Mouse (Mus musculus): Measurements from ENCODE around the gene Tssk2. TPM values are rescaled to one million over a fixed set of nuclear protein-coding genes. Genes with fewer than 3 reads are reported as not detected.

Gene Tssk2
- polyA plus RNA-seq (2016; fragmentation: Nextera tagmentation; extraction: Ambion mirVana) = not detected in 2 replicates

- H3K4me1 ChIP-seq (replicated peaks) = no peaks in the 10 kb centered on the region
- H3K4me2 ChIP-seq = no peak within 1 kb of the TSS
- peaks cover 54% of the 10 kb centered on the region for H3K36me3 ChIP-seq
- no peaks in the 10 kb centered on the region for H3K9me3 ChIP-seq
- H3K4me3 ChIP-seq (replicated peaks) = no peak within 1 kb of the TSS
- WGBS = 94% methylated on average over 14 of the region's 14 CpGs
- no peak for ATAC-seq (ENCODE audit: insufficient number of reproducible peaks, insufficient read depth, low FRiP score, low TSS enrichment, low read depth)
- H3K27me3 ChIP-seq = no peaks in the 10 kb centered on the region
- no peak within 1 kb of the TSS for H3K27ac ChIP-seq
- H3K9ac ChIP-seq (replicated peaks) = no peak within 1 kb of the TSS
Observed at GRCm38 (mm10) chr16:17898462-17898861, at the start of gene Tssk2, which contains the start of gene Dgcr2. Tssk2 (plus strand) TSS chr16:17898637. Dgcr2 (minus strand) TSS chr16:17898562.

- no peak for ATAC-seq (ENCODE audit: insufficient number of reproducible peaks, insufficient read depth, low FRiP score, low TSS enrichment, low read depth)
- H3K27ac ChIP-seq = no peak overlapping the region
- no peaks in the 10 kb centered on the region for H3K9me3 ChIP-seq
- no peak overlapping the region for H3K4me2 ChIP-seq
- H3K4me1 ChIP-seq (replicated peaks) = no peaks in the 10 kb centered on the region
- peaks cover 92% of the 10 kb centered on the region for H3K36me3 ChIP-seq
- 37% methylated on average over 1 of the region's 1 CpGs for WGBS
- H3K4me3 ChIP-seq (replicated peaks) = no peak overlapping the region
- no peak overlapping the region for H3K9ac ChIP-seq (replicated peaks)
- H3K27me3 ChIP-seq = no peaks in the 10 kb centered on the region
Observed at GRCm38 (mm10) chr16:17848928-17849327, 49.5 kb upstream of the Tssk2 start.

- H3K27me3 ChIP-seq = no peaks in the 10 kb centered on the region
- no peaks in the 10 kb centered on the region for H3K4me1 ChIP-seq (replicated peaks)
- no peaks in the 10 kb centered on the region for H3K9me3 ChIP-seq
- no peak overlapping the region for H3K4me3 ChIP-seq (replicated peaks)
- no peak overlapping the region for H3K9ac ChIP-seq (replicated peaks)
- no peak overlapping the region for H3K4me2 ChIP-seq
- WGBS = 91% methylated on average over 6 of the region's 6 CpGs
- peaks cover 92% of the 10 kb centered on the region for H3K36me3 ChIP-seq
- no peak for ATAC-seq (ENCODE audit: insufficient number of reproducible peaks, insufficient read depth, low FRiP score, low TSS enrichment, low read depth)
- H3K27ac ChIP-seq = no peak overlapping the region
Observed at GRCm38 (mm10) chr16:17849486-17849885, 49.0 kb upstream of the Tssk2 start.

GRCm38 (mm10) chr16:17851331-17851730 is 47.1 kb upstream of the Tssk2 start:
- 92% methylated on average over 5 of the region's 5 CpGs for WGBS
- Histone ChIP-seq H3K4me3 (replicated peaks) (no peak overlapping the region), H3K4me2 (no peak overlapping the region), H3K4me1 (replicated peaks) (no peaks in the 10 kb centered on the region), H3K27ac (no peak overlapping the region), H3K27me3 (no peaks in the 10 kb centered on the region), H3K9me3 (no peaks in the 10 kb centered on the region), H3K9ac (replicated peaks) (no peak overlapping the region), H3K36me3 (peaks cover 90% of the 10 kb centered on the region)
- no peak for ATAC-seq (ENCODE audit: insufficient number of reproducible peaks, insufficient read depth, low FRiP score, low TSS enrichment, low read depth)

- Histone ChIP-seq H3K4me3 (replicated peaks) (no peak overlapping the region), H3K9me3 (no peaks in the 10 kb centered on the region), H3K27me3 (no peaks in the 10 kb centered on the region), H3K36me3 (peaks cover 90% of the 10 kb centered on the region), H3K4me1 (replicated peaks) (no peaks in the 10 kb centered on the region), H3K27ac (no peak overlapping the region), H3K9ac (replicated peaks) (no peak overlapping the region), H3K4me2 (no peak overlapping the region)
- 100% methylated on average over 1 of the region's 1 CpGs for WGBS
- ATAC-seq (ENCODE audit: insufficient number of reproducible peaks, insufficient read depth, low FRiP score, low TSS enrichment, low read depth) = no peak
Observed at GRCm38 (mm10) chr16:17851860-17852259, 46.6 kb upstream of the Tssk2 start.

GRCm38 (mm10) chr16:17853263-17853662 is 45.2 kb upstream of the Tssk2 start:
- H3K36me3 ChIP-seq = peaks cover 90% of the 10 kb centered on the region
- H3K9me3 ChIP-seq = no peaks in the 10 kb centered on the region
- ATAC-seq (ENCODE audit: insufficient number of reproducible peaks, insufficient read depth, low FRiP score, low TSS enrichment, low read depth) = no peak
- H3K27ac ChIP-seq = no peak overlapping the region
- WGBS = 81% methylated on average over 2 of the region's 2 CpGs
- H3K4me3 ChIP-seq (replicated peaks) = no peak overlapping the region
- H3K4me2 ChIP-seq = no peak overlapping the region
- no peak overlapping the region for H3K9ac ChIP-seq (replicated peaks)
- no peaks in the 10 kb centered on the region for H3K4me1 ChIP-seq (replicated peaks)
- no peaks in the 10 kb centered on the region for H3K27me3 ChIP-seq

- no peaks in the 10 kb centered on the region for H3K9me3 ChIP-seq
- H3K4me3 ChIP-seq (replicated peaks) = no peak overlapping the region
- H3K36me3 ChIP-seq = peaks cover 85% of the 10 kb centered on the region
- WGBS = 94% methylated on average over 7 of the region's 7 CpGs
- no peaks in the 10 kb centered on the region for H3K4me1 ChIP-seq (replicated peaks)
- no peak overlapping the region for H3K27ac ChIP-seq
- no peak overlapping the region for H3K4me2 ChIP-seq
- no peaks in the 10 kb centered on the region for H3K27me3 ChIP-seq
- no peak overlapping the region for H3K9ac ChIP-seq (replicated peaks)
- ATAC-seq (ENCODE audit: insufficient number of reproducible peaks, insufficient read depth, low FRiP score, low TSS enrichment, low read depth) = no peak
Observed at GRCm38 (mm10) chr16:17857157-17857556, 41.3 kb upstream of the Tssk2 start.

- ATAC-seq (ENCODE audit: insufficient number of reproducible peaks, insufficient read depth, low FRiP score, low TSS enrichment, low read depth) = no peak
- no peak overlapping the region for H3K27ac ChIP-seq
- no peaks in the 10 kb centered on the region for H3K9me3 ChIP-seq
- peaks cover 80% of the 10 kb centered on the region for H3K36me3 ChIP-seq
- H3K4me1 ChIP-seq (replicated peaks) = no peaks in the 10 kb centered on the region
- H3K27me3 ChIP-seq = no peaks in the 10 kb centered on the region
- no peak overlapping the region for H3K9ac ChIP-seq (replicated peaks)
- H3K4me3 ChIP-seq (replicated peaks) = no peak overlapping the region
- H3K4me2 ChIP-seq = no peak overlapping the region
Observed at GRCm38 (mm10) chr16:17858592-17858991, 39.8 kb upstream of the Tssk2 start.

GRCm38 (mm10) chr16:17865293-17865692 is 33.1 kb upstream of the Tssk2 start:
- H3K4me2 ChIP-seq = no peak overlapping the region
- peaks cover 57% of the 10 kb centered on the region for H3K36me3 ChIP-seq
- no peak for ATAC-seq (ENCODE audit: insufficient number of reproducible peaks, insufficient read depth, low FRiP score, low TSS enrichment, low read depth)
- no peak overlapping the region for H3K9ac ChIP-seq (replicated peaks)
- no peak overlapping the region for H3K4me3 ChIP-seq (replicated peaks)
- no peaks in the 10 kb centered on the region for H3K4me1 ChIP-seq (replicated peaks)
- H3K9me3 ChIP-seq = no peaks in the 10 kb centered on the region
- H3K27ac ChIP-seq = no peak overlapping the region
- no peaks in the 10 kb centered on the region for H3K27me3 ChIP-seq
- WGBS = 88% methylated on average over 2 of the region's 2 CpGs

- WGBS = 54% methylated on average over 6 of the region's 6 CpGs
- Histone ChIP-seq H3K9me3 (no peaks in the 10 kb centered on the region), H3K4me2 (no peak overlapping the region), H3K4me3 (replicated peaks) (no peak overlapping the region), H3K36me3 (peaks cover 57% of the 10 kb centered on the region), H3K4me1 (replicated peaks) (no peaks in the 10 kb centered on the region), H3K27ac (no peak overlapping the region), H3K27me3 (no peaks in the 10 kb centered on the region), H3K9ac (replicated peaks) (no peak overlapping the region)
- ATAC-seq (ENCODE audit: insufficient number of reproducible peaks, insufficient read depth, low FRiP score, low TSS enrichment, low read depth) = no peak
Observed at GRCm38 (mm10) chr16:17865770-17866169, 32.7 kb upstream of the Tssk2 start.

GRCm38 (mm10) chr16:17871248-17871647 is 27.2 kb upstream of the Tssk2 start:
- Histone ChIP-seq H3K9ac (replicated peaks) (no peak overlapping the region), H3K4me3 (replicated peaks) (no peak overlapping the region), H3K4me2 (no peak overlapping the region), H3K27ac (no peak overlapping the region), H3K27me3 (no peaks in the 10 kb centered on the region), H3K4me1 (replicated peaks) (no peaks in the 10 kb centered on the region), H3K9me3 (no peaks in the 10 kb centered on the region), H3K36me3 (peaks cover 59% of the 10 kb centered on the region)
- 89% methylated on average over 5 of the region's 5 CpGs for WGBS
- ATAC-seq (ENCODE audit: insufficient number of reproducible peaks, insufficient read depth, low FRiP score, low TSS enrichment, low read depth) = no peak

- Histone ChIP-seq H3K36me3 (peaks cover 65% of the 10 kb centered on the region), H3K4me1 (replicated peaks) (no peaks in the 10 kb centered on the region), H3K9me3 (no peaks in the 10 kb centered on the region), H3K9ac (replicated peaks) (no peak overlapping the region), H3K27ac (no peak overlapping the region), H3K4me3 (replicated peaks) (no peak overlapping the region), H3K4me2 (no peak overlapping the region), H3K27me3 (no peaks in the 10 kb centered on the region)
- no peak for ATAC-seq (ENCODE audit: insufficient number of reproducible peaks, insufficient read depth, low FRiP score, low TSS enrichment, low read depth)
- WGBS = 49% methylated on average over 4 of the region's 4 CpGs
Observed at GRCm38 (mm10) chr16:17872995-17873394, 25.4 kb upstream of the Tssk2 start.
